Mouse (Mus musculus) hindbrain, embryonic 14.5 days (tissue): Measurements from ENCODE around the gene Mall. TPM values are rescaled to one million over a fixed set of nuclear protein-coding genes. Genes with fewer than 3 reads are reported as not detected.

Experiments
- ATAC-seq: fragments of 200-750 bp; cut with Nextera tagmentation; 2 replicates; pipeline ENCODE4 v1.8.0; 2017; ENCODE audit warnings: moderate number of reproducible peaks, mild to moderate bottlenecking, moderate TSS enrichment, moderate library complexity; ENCODE audit not compliant: low FRiP score
- DNase-seq: peaks from one replicate; pipeline ENCODE4 v3.0.0-alpha.2; 2015; ENCODE audit warnings: low spot score
- H3K27ac ChIP-seq: fragments of 300-500 bp; sonication (generic); 2 replicates; pipeline ENCODE4 v1.5.1; 2014; ENCODE audit warnings: mild to moderate bottlenecking, moderate library complexity
- H3K27me3 ChIP-seq: fragments of 300-500 bp; sonication (generic); 2 replicates; pipeline ENCODE4 v1.6.1; 2014; ENCODE audit warnings: mild to moderate bottlenecking, low read length, mixed read lengths; ENCODE audit not compliant: control insufficient read depth, insufficient read depth
- H3K36me3 ChIP-seq: fragments of 300-500 bp; sonication (generic); replicated peaks from 2 replicates; pipeline ENCODE4 v1.6.1; 2014; ENCODE audit not compliant: control insufficient read depth, insufficient read depth
- H3K4me1 ChIP-seq: fragments of 300-500 bp; sonication (generic); replicated peaks from 2 replicates; pipeline ENCODE4 v1.6.1; 2014; ENCODE audit warnings: antibody characterized with exemption, low read length, mixed read lengths; ENCODE audit not compliant: control insufficient read depth, insufficient read depth
- H3K4me2 ChIP-seq: fragments of 300-500 bp; sonication (generic); replicated peaks from 2 replicates; pipeline ENCODE4 v1.6.1; 2014; ENCODE audit warnings: mild to moderate bottlenecking, moderate library complexity
- H3K4me3 ChIP-seq: fragments of 300-500 bp; sonication (generic); replicated peaks from 2 replicates; pipeline ENCODE4 v1.5.1; 2014; ENCODE audit warnings: mild to moderate bottlenecking, low read length
- H3K9ac ChIP-seq: fragments of 300-500 bp; sonication (generic); 2 replicates; pipeline ENCODE4 v1.6.1; 2014
- H3K9me3 ChIP-seq: fragments of 300-500 bp; sonication (generic); 2 replicates; pipeline ENCODE4 v1.6.1; 2016; ENCODE audit warnings: low read length; ENCODE audit not compliant: control insufficient read depth
- WGBS: fragments of 180-500 bp; shearing (Covaris S2); extraction: QIAGEN DNeasy Blood & Tissue Kit; methylation state at CpG from one replicate; pipeline ENCODE4 v1.1.7; 2014; 5-methylcytosine and 5-hydroxymethylcytosine counted together
- polyA plus RNA-seq: library from polyadenylated mRNA; unstranded; fragments of >200 nt; fragmentation: Nextera tagmentation; extraction: Ambion mirVana; gene quantifications from 2 replicates; pipeline ENCODE4 v1.2.1, GENCODE M21; 2014

Mall gene
- polyA plus RNA-seq, 1 experiment from 2014 or later: 1.4 TPM

DNA sequence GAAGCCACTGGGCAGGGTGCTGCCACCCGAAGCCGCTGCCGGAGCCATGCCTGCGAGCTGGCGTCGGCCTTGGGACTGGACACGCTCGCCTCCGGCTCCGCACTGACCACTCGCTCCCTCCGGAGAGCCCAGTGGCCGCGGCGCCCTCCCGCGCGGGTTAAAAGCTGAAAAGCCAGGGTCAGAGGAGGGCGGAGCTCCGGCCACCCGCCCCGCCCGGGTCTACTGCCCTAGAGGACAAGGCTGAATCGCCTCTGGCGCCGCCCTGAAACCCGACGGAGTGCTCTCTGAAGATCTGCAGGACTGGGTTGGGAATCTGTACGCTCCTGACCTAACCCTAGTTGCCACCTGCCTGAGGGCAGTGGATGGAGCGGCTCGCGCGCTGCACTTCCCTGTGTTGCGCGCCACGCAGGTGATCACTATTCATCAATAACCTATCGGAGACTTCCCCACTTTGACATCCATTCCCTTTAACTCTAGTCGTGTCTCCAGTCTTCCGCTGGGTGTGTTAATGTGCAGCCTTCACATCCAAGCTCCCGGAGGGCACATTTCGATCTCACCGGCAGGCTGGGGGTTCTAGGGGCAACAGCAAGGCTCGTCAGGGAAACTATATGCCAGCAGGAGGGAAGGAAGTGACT lies 73.5 kb downstream of the Mall start, which contains the start of gene Mal:
Mal (minus strand) TSS at position 610 of the 635 bp plus-strand sequence.
- Histone ChIP-seq H3K9ac (peak within 1 kb of the TSS; percentile 51), H3K4me1 (peaks cover 8% of the 10 kb centered on the region), H3K27me3 (peaks cover 49% of the 10 kb centered on the region), H3K9me3 (no peaks in the 10 kb centered on the region), H3K36me3 (no peaks in the 10 kb centered on the region), H3K27ac (no peak within 1 kb of the TSS; the same call in 1 of the 2 replicates), H3K4me3 (peak within 1 kb of the TSS; percentile 47), H3K4me2 (peak within 1 kb of the TSS; percentile 92)
- under 1% methylated on average over 41 of the region's 43 CpGs for WGBS
- ATAC-seq (no peak), DNase-seq (no peak)

- peak overlapping the region; percentile 92 for H3K4me2 ChIP-seq
- peaks cover 49% of the 10 kb centered on the region for H3K27me3 ChIP-seq
- no peak overlapping the region for H3K27ac ChIP-seq
- peak overlapping the region; percentile 47; the same call in 1 of the 2 replicates for H3K4me3 ChIP-seq
- H3K4me1 ChIP-seq: peaks cover 8% of the 10 kb centered on the region
- H3K36me3 ChIP-seq: no peaks in the 10 kb centered on the region
- 6% methylated on average over 9 of the region's 9 CpGs for WGBS
- no peak overlapping the region for H3K9ac ChIP-seq
- DNase-seq (no peak), ATAC-seq (no peak)
- no peaks in the 10 kb centered on the region for H3K9me3 ChIP-seq
These were observed 74.3 kb downstream of the Mall start for GRCm38 (mm10) chr2:127655419-127655818.

GRCm38 (mm10) chr2:127654786-127655185 lies 74.9 kb downstream of the Mall start:
- Histone ChIP-seq H3K36me3 (no peaks in the 10 kb centered on the region), H3K9me3 (no peaks in the 10 kb centered on the region), H3K9ac (no peak overlapping the region), H3K27ac (no peak overlapping the region), H3K27me3 (peaks cover 49% of the 10 kb centered on the region), H3K4me1 (peaks cover 8% of the 10 kb centered on the region), H3K4me3 (no peak overlapping the region), H3K4me2 (no peak overlapping the region)
- no peak for ATAC-seq
- DNase-seq: no peak
- WGBS: 43% methylated on average over 3 of the region's 3 CpGs

Other genes with a start within 250 kb of the Mall start
- gene Kcnip3, start 207.8 kb downstream of the Mall start, polyA plus RNA-seq: 14.2 and 19.0 TPM in 2 replicates
- gene Prom2, start 188.5 kb downstream of the Mall start, polyA plus RNA-seq: 0.04 TPM in 1 of 2 replicates, not detected in the other
- gene Zfp661, start 142.8 kb downstream of the Mall start, polyA plus RNA-seq: 7.0 and 7.1 TPM in 2 replicates
- 123 and 128 TPM in 2 replicates for gene Mrps5, start 142.7 kb downstream of the Mall start, polyA plus RNA-seq
- 3.5 and 3.7 TPM in 2 replicates for gene Mal, start 73.2 kb downstream of the Mall start, polyA plus RNA-seq
- 14.9 and 15.0 TPM in 2 replicates for gene Nphp1, start 59.0 kb upstream of the Mall start, polyA plus RNA-seq
- 46.4 and 50.9 TPM in 2 replicates for gene Mtln, start 62.6 kb upstream of the Mall start, polyA plus RNA-seq
- 3.2 and 3.7 TPM in 2 replicates for gene Bub1, start 101.9 kb upstream of the Mall start, polyA plus RNA-seq
- 0.16 TPM in 1 of 2 replicates, not detected in the other for gene Acoxl, start 108.9 kb upstream of the Mall start, polyA plus RNA-seq